Mouse (Mus musculus) adrenal gland, adult 2 months (tissue): ENCODE measurements at regions not wholly inside any gene's neighbourhood (a gene's known extent, or its start where the extent isn't known, plus 50 kb on each side); places are given as distances from the start of the nearest gene placed in this dataset.

Experiments
- DNase-seq: peaks from one replicate; pipeline ENCODE4 v3.0.0; 2021

DNA sequence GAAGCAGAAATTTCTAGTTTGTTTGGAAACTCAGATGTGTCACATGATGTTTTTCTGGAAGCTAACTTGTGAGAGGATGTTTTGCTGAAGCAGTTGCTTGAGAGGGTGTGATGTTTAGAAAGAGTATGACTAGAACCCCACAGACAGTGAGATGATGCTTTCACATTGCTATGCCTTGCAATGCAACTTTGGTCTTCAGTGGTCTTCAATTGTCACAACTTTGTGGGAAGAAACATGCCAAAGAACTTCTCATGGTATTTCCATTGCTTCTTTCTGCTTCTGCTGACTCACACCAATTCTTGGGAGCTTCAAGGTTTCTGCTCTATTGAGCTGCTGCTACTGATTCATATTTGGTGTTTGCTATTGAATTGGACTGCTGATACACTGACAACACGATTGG is 365.3 kb upstream of the Tmem229a start:
- DNase-seq = no peak

DNA sequence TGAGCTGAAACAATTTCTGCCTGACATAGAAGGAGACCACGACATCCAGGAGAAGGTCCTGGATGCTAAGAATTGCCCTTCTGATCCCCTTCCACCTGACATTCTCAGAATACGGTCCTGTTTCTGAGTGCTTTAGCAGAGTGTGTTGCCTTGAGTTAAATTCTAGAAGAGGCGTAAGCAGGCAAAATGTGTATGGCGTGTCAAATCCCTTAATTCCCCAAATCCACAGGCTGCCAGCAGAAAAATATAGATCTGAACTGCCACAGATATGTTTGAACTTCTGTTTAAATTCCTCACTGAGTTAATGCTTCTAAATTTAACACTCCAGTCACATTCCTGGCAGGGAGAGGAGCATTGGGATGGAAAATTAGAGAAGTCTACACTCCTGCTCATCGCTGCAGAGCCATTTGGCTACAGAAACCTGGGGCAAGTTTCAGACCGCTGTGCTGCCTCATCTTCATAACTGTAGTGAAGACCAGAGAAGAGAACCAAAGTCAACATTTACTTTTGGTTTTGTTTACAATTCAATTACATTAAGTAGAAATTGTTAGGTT is 364.3 kb upstream of the Tmem229a start:
- DNase-seq = no peak

DNA sequence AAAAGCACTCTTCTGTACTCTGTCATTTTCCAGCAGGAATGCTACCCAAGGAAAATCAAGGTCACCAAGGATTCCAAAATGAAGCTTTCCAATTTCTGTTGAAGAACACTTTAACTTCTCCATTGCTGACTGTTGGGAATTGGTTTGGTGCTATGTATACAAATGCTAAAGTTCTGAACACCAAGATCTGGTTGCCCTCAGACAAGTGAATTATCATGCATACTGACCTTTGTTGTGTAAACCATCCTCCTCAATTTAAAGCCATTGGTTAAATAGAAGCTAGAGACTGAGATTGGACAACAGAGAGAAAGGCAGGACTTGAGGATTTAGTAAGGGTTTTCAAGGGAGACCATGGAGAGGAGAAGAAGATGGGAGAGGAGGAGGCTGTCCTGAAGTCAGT is 351.4 kb upstream of the Tmem229a start:
- DNase-seq = no peak

DNA sequence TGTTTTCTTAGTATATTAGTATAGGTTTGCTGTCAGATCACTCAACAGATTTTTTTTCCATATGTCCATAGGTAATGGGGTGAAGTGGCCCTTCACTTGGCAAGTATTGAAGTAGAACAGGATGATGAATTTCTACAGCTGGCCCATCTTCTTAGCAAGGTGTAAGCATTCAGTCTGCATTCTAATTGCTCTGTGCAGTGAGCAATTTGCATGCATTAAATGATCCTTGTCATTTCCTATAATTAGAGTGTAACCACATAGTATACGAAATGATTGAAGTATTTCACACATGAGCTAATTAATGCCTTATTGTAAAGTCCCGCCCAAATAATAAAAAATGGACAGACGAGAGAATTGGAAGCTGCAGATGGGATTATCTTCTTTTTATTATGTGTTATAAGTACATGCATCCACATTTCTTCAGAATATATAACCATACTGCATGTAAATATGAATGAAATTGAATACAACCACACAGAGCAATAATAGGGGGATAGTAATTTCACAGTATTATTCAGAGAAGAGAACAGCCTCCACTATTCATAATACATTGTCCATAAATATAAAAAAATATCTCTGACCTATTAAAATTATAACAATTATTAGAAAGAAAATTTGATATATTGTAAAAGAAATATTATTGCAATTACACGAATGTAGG is 348.9 kb upstream of the Tmem229a start:
- DNase-seq = no peak

DNA sequence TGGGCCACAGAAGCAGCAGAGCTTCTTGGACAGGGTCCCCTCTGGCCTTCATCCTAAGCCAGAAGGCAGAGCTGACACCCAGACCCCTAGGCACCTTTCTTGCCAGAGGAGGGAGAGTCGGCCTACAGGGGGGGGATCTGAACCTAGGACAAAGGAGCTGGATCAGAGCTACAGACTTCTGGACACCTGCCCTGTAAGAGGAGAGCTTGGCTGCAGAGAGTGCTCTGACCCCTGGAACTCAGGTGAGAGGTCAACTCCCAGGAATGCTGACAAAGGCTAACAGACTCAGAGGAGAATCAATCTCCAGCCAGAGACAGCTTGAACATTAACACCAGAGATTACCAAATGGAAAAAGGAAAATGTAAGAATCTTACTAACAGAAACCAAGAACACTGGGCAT is 335.5 kb upstream of the Tmem229a start:
- DNase-seq = no peak

DNA sequence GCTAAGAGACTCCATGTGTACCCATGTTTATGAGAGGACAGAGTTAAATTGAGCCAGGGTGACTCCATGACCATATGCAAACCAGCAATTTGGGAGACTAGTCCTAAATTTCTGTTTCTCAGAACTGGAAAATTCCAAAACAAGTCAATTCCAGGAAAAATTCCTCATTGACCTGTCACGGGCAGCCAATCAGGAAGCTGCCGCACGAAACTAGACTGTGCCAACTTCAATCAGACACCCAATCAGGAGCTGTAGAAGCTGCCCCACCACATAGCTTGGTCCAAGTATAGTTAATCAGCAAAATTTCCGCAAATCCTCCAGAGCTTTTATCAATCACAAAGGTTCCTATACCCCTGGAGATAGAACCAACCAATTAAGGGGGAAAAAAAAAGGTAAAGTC is 331.5 kb upstream of the Tmem229a start:
- no peak for DNase-seq

DNA sequence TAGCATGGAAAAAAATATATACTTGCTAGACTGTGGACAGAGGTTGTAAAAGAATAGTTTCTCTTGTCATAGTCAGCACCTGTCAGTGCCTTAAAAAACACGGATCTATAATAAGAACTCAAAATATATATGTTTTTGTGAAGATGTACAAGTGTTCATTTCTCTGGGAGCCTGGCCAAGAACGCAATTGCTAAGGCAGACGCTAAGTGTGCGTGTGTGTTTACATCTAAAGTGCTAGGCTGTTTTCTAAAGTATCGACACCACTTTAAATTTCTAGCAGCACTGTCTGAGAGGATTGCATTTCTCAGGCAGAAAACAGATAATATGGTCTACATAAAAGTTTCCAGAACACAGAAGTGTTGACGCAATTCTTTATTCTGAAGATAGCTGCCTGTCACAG is 330.2 kb upstream of the Tmem229a start:
- no peak for DNase-seq

DNA sequence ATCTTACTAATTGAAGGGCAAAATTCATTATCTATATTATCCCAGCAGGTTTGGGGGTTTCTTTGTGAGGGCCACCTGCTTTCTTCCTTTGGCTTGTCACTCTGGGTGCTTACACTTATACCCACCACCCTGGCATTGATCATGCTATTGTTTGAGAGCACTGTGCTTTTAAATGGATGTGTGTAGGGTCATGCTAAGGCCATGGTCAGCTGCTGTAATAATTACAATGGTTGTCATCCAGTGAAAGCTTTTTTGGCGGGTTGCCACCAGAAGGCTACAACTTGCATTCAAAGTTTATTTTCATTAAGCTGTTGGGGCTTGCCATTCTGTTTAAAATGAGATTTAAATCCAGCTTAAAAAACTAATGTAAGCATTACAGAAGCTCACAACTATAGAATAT is 322.4 kb upstream of the Tmem229a start:
- peak; percentile 50 for DNase-seq

DNA sequence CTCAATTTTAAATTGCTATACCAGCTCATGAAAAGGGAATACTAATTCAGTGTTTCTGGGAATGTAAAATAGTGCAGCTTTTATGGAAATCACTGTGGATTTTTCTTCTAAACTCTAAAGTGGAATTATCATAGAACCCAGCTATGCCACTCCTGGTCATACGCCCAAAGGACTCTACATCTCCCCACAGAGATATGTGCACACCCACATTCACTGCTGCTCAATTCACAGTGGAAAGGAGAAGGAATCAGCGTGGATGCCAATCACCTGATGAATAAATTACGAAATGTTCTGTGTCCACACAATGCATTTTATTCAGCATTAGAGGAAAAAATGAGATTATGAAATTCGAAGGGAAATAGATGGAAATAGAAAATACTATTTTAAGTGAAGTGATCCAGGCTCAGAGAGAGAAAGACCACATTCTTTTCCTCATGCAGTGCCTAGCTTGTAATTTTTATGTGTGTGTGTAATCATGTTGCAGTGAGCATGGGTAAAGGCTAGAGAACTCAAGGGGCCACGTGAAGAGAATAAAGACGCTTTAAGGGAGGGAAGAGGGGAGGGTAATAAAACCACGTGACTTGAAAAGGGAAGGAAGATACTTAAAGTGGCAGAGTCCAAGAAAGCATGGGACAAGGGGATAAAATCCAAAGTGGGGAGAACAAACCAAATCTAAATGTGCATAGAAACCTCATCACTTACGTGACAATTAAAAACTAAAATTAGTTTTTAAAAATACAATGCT is 321.8 kb upstream of the Tmem229a start:
- DNase-seq = no peak

DNA sequence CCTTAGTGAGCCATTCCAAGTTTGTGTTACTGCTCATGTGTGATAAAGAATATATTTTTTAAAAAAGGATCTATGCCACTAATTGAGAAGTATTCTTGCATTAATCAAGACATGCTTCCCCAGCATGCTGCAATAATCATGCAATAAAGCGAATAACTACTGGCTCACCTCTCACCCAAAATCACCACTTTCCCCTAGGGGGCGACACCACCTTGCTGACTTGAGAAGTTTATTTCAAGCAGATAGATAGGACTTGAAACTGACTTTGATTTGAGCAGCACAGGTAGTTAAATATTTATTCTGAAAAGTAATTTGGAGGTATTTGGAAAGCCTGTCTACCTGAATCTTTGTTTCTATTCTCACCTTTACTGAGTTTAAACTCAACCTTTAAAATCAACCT is 320.1 kb upstream of the Tmem229a start:
- peak; percentile 64 for DNase-seq

DNA sequence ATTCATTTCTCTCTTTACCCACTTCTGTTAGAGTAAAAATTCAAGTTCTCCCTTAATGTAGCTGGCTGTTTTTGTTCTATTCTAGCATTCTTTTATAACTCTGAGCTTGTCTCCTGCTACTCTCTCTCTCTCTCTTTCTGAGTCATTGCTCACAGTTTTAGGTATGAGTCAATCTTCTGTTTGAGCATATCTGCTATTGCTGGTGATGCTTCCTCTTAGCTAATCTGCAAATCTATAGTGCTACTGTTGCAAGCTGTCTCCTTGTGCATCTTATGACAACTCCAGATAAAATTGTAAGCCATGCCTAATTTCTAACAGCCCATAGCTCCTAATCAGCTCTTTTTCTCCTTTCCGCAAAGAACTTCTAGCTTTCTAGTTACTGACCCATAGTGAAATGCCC is 304.5 kb upstream of the Tmem229a start:
- DNase-seq = no peak

DNA sequence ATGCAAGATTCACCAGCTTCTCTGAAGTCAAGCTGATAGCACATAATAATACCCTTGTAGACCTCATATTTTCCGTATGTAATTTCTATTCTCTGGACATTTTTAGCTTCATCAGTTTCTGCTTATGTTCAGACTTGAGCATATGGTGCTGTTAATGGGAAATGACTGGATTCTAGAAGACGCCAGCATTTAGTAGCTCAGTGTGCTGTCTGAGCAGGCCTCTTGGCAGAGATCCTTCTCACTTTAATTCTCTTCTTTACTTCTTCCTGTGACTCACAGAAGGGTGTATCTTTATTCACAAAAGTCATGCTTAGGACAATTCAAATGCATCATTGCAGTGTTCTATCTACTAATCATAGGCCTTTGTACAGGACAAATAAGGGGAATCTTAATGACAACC is 299.7 kb upstream of the Tmem229a start:
- no peak for DNase-seq

DNA sequence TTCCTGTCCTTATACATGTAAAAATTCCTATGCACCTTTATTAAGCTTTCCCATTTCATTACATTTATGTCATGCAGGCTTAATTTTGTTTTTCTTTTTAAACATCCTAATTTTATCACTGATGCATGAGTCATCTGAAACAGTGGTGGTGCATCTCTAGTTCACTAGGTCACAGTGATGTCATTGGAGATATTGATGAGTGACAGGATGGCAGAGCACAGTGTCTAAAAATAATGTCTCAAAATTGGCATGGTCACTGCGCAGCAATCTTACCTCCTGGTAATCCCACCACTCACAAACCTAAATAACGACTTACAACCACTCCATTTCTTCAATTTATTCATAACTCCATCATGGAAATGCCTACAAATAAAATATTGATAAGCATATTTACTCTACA is 280.9 kb upstream of the Tmem229a start:
- no peak for DNase-seq

DNA sequence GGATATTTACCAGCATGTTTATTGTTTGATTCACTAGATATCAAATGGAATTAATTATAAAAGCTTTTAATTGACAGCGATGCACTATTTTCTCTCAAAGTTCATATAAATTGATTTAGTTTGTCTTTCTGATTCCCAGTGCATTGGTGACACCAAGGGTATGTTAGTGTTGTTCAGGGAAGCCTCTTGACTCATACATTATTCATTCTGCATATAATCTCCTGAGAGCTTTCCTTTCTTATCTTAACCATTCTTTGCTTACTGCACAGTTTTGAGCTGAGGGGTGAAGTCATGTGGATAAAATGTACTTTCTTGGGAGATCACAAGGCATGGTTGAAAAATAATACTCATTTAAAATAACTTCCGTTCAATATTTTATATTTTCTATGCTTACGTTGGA is 280.5 kb upstream of the Tmem229a start:
- DNase-seq = no peak
